Mouse (Mus musculus): ENCODE results near the gene Nkain2. TPM values are rescaled to one million over a fixed set of nuclear protein-coding genes. Genes with fewer than 3 reads are reported as not detected.

The Nkain2 gene
- polyA plus RNA-seq, 1 experiment from 2014 or later, result 0.14 TPM

DNA sequence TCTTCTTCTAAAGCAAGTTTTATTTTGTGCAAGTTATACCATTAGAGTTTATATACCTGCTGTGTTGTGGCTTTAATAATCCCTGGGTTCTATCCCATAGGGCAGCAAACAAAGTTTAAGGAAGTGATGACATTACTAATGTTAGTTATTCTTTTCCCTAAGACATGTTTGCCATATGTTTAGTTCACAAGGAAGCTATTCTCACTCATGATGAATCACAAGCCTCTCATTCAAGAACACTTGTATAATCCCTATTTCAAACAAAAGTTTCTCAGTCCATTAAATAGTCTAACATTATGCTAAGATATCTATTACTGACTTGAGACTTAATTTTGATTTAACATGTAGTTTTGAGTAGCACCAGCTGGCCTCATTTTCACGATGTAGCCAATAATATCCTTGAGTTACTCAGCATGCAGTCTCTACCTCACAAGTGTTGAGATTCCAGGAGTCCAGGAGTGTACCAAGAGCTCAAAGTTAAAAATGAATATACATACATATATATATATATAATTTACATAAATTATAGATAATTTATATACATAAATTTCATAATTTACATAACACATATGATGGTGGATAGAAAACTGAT lies 395.6 kb downstream of the Nkain2 start:
- no peak overlapping the region for H3K9ac ChIP-seq (ENCODE audit: low read depth, low read length)
- no peaks in the 10 kb centered on the region for H3K27me3 ChIP-seq (replicated peaks; ENCODE audit: control insufficient read depth, insufficient read depth, low read length)
- 65% methylated on average over 1 of the region's 1 CpGs for WGBS
- DNase-seq (ENCODE audit: low spot score) (no peak), ATAC-seq (replicated peaks; ENCODE audit: low FRiP score) (no peak)
- H3K4me3 ChIP-seq (ENCODE audit: low read depth, low read length), result no peak overlapping the region
- H3K36me3 ChIP-seq (ENCODE audit: control insufficient read depth, insufficient read depth, low read length), result no peaks in the 10 kb centered on the region
- no peak overlapping the region for H3K27ac ChIP-seq (ENCODE audit: low read depth, low read length)
- H3K4me2 ChIP-seq, result no peak overlapping the region
- no peaks in the 10 kb centered on the region for H3K9me3 ChIP-seq (ENCODE audit: control insufficient read depth, low read length)
- no peaks in the 10 kb centered on the region for H3K4me1 ChIP-seq (replicated peaks; ENCODE audit: control insufficient read depth, insufficient read depth, low read length)

DNA sequence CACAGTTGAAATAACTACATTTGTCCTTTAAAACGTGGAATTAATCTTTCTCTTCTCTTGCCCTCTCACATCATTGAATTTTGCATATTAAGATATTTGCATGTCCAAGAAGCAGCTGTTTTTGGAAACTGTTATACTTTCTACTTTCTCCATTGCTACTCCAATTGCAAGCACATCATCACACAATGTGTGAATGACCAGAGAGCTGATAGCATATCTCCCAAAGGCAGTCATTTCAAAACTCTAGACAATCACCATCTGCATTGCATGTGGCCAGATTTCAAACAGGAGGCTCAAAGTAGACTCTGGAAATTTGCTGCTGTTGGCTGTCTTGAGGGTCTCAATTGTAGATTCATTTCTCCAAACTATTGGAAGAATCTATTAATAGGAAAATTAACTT lies 396.7 kb downstream of the Nkain2 start:
- WGBS, result 54% methylated on average over 1 of the region's 1 CpGs
- no peak overlapping the region for H3K4me2 ChIP-seq
- H3K27me3 ChIP-seq (replicated peaks; ENCODE audit: control insufficient read depth, insufficient read depth, low read length), result no peaks in the 10 kb centered on the region
- H3K9ac ChIP-seq (ENCODE audit: low read depth, low read length), result no peak overlapping the region
- H3K36me3 ChIP-seq (ENCODE audit: control insufficient read depth, insufficient read depth, low read length), result no peaks in the 10 kb centered on the region
- ATAC-seq (replicated peaks; ENCODE audit: low FRiP score) (no peak), DNase-seq (ENCODE audit: low spot score) (no peak)
- H3K27ac ChIP-seq (ENCODE audit: low read depth, low read length), result no peak overlapping the region
- H3K9me3 ChIP-seq (ENCODE audit: control insufficient read depth, low read length), result no peaks in the 10 kb centered on the region
- H3K4me1 ChIP-seq (replicated peaks; ENCODE audit: control insufficient read depth, insufficient read depth, low read length), result no peaks in the 10 kb centered on the region
- H3K4me3 ChIP-seq (ENCODE audit: low read depth, low read length), result no peak overlapping the region

DNA sequence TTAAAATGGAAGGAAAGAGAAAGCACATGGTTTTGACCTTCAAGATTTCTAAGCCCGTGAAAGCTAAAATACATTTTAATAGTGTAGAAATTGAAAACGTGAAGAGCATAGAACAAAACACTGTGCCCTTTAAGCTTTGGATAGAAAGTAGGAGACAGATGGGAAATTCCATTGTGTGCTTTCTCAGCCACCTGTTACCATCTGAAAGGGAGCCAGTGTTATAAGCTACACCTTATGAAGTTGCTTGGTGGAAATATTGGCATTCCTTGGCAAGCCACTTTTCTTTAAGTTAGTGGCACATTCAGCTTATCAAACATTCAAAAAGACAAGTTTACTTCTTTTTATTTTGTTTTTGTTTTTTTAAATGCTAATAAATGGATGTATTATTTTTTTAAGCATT lies 427.5 kb downstream of the Nkain2 start:
- DNase-seq (ENCODE audit: low spot score), result no peak

GRCm38 (mm10) chr10:32439932-32440519 lies 450.2 kb downstream of the Nkain2 start:
- H3K27ac ChIP-seq (ENCODE audit: low read depth, low read length), result no peak overlapping the region
- H3K36me3 ChIP-seq (ENCODE audit: control insufficient read depth, insufficient read depth, low read length), result no peaks in the 10 kb centered on the region
- no peaks in the 10 kb centered on the region for H3K4me1 ChIP-seq (replicated peaks; ENCODE audit: control insufficient read depth, insufficient read depth, low read length)
- WGBS, result 81% methylated on average over 3 of the region's 3 CpGs
- H3K27me3 ChIP-seq (replicated peaks; ENCODE audit: control insufficient read depth, insufficient read depth, low read length), result no peaks in the 10 kb centered on the region
- H3K4me2 ChIP-seq, result no peak overlapping the region
- no peak overlapping the region for H3K9ac ChIP-seq (ENCODE audit: low read depth, low read length)
- ATAC-seq (replicated peaks; ENCODE audit: low FRiP score) (no peak), DNase-seq (ENCODE audit: low spot score) (no peak)
- H3K4me3 ChIP-seq (ENCODE audit: low read depth, low read length), result no peak overlapping the region
- H3K9me3 ChIP-seq (ENCODE audit: control insufficient read depth, low read length), result no peaks in the 10 kb centered on the region

More for the DNA sequence above, 427.5 kb downstream of the Nkain2 start:
- H3K27ac ChIP-seq (ENCODE audit: low read depth, low read length), result no peak overlapping the region
- H3K4me3 ChIP-seq (ENCODE audit: low read depth, low read length), result no peak overlapping the region
- 55% methylated on average over 2 of the region's 2 CpGs for WGBS
- H3K9ac ChIP-seq (ENCODE audit: low read depth, low read length), result no peak overlapping the region
- H3K9me3 ChIP-seq (ENCODE audit: control insufficient read depth, low read length), result no peaks in the 10 kb centered on the region
- ATAC-seq (replicated peaks; ENCODE audit: low FRiP score), result no peak
- no peaks in the 10 kb centered on the region for H3K36me3 ChIP-seq (ENCODE audit: control insufficient read depth, insufficient read depth, low read length)
- H3K27me3 ChIP-seq (replicated peaks; ENCODE audit: control insufficient read depth, insufficient read depth, low read length), result no peaks in the 10 kb centered on the region
- no peak overlapping the region for H3K4me2 ChIP-seq
- no peaks in the 10 kb centered on the region for H3K4me1 ChIP-seq (replicated peaks; ENCODE audit: control insufficient read depth, insufficient read depth, low read length)

DNA sequence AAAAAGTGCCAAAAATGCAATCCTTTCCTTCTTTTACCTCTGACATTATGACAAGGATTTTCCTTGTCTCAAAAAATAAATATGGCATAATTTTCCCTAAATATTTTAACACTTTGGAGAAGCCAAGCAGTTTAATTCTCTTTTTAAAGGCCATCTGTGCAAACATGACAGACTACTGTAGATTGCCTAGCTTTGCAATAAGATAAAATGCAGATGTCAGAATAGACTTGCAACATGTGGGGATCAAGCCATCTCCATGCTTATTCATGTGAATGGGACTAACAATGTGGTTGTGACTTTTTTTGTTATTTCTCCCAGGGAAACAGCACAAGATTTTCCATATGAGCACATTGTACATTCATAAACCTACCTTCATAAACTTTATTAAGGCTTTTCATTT lies 476.0 kb downstream of the Nkain2 start:
- no peak for ATAC-seq (replicated peaks; ENCODE audit: low FRiP score)
- H3K4me3 ChIP-seq (ENCODE audit: low read depth, low read length), result no peak overlapping the region
- no peak for DNase-seq (ENCODE audit: low spot score)
- no peak overlapping the region for H3K9ac ChIP-seq (ENCODE audit: low read depth, low read length)
- H3K9me3 ChIP-seq (ENCODE audit: control insufficient read depth, low read length), result no peaks in the 10 kb centered on the region
- H3K4me1 ChIP-seq (replicated peaks; ENCODE audit: control insufficient read depth, insufficient read depth, low read length), result no peaks in the 10 kb centered on the region
- no peak overlapping the region for H3K27ac ChIP-seq (ENCODE audit: low read depth, low read length)
- no peak overlapping the region for H3K4me2 ChIP-seq
- no peaks in the 10 kb centered on the region for H3K36me3 ChIP-seq (ENCODE audit: control insufficient read depth, insufficient read depth, low read length)
- H3K27me3 ChIP-seq (replicated peaks; ENCODE audit: control insufficient read depth, insufficient read depth, low read length), result no peaks in the 10 kb centered on the region

- ATAC-seq (replicated peaks; ENCODE audit: low FRiP score), result no peak
- no peaks in the 10 kb centered on the region for H3K9me3 ChIP-seq (ENCODE audit: control insufficient read depth, low read length)
- H3K4me1 ChIP-seq (replicated peaks; ENCODE audit: control insufficient read depth, insufficient read depth, low read length), result no peaks in the 10 kb centered on the region
- H3K36me3 ChIP-seq (ENCODE audit: control insufficient read depth, insufficient read depth, low read length), result no peaks in the 10 kb centered on the region
- H3K4me3 ChIP-seq (ENCODE audit: low read depth, low read length), result no peak overlapping the region
- H3K9ac ChIP-seq (ENCODE audit: low read depth, low read length), result no peak overlapping the region
- H3K27ac ChIP-seq (ENCODE audit: low read depth, low read length), result no peak overlapping the region
- H3K4me2 ChIP-seq, result no peak overlapping the region
- WGBS, result 75% methylated on average over 2 of the region's 2 CpGs
- no peak for DNase-seq (ENCODE audit: low spot score)
- no peaks in the 10 kb centered on the region for H3K27me3 ChIP-seq (replicated peaks; ENCODE audit: control insufficient read depth, insufficient read depth, low read length)
Observed at GRCm38 (mm10) chr10:32411331-32411730, 478.9 kb downstream of the Nkain2 start.

- Histone ChIP-seq H3K4me2 (no peak overlapping the region), H3K9me3 (ENCODE audit: control insufficient read depth, low read length) (no peaks in the 10 kb centered on the region), H3K36me3 (ENCODE audit: control insufficient read depth, insufficient read depth, low read length) (no peaks in the 10 kb centered on the region), H3K27me3 (replicated peaks; ENCODE audit: control insufficient read depth, insufficient read depth, low read length) (no peaks in the 10 kb centered on the region), H3K27ac (ENCODE audit: low read depth, low read length) (no peak overlapping the region), H3K4me3 (ENCODE audit: low read depth, low read length) (no peak overlapping the region), H3K4me1 (replicated peaks; ENCODE audit: control insufficient read depth, insufficient read depth, low read length) (no peaks in the 10 kb centered on the region), H3K9ac (ENCODE audit: low read depth, low read length) (no peak overlapping the region)
- WGBS, result 81% methylated on average over 1 of the region's 1 CpGs
- DNase-seq (ENCODE audit: low spot score) (no peak), ATAC-seq (replicated peaks; ENCODE audit: low FRiP score) (no peak)
Observed at GRCm38 (mm10) chr10:32400961-32401360, 489.3 kb downstream of the Nkain2 start.

- ATAC-seq (replicated peaks; ENCODE audit: low FRiP score) (no peak), DNase-seq (ENCODE audit: low spot score) (no peak)
- H3K4me3 ChIP-seq (ENCODE audit: low read depth, low read length), result no peak overlapping the region
- H3K4me1 ChIP-seq (replicated peaks; ENCODE audit: control insufficient read depth, insufficient read depth, low read length), result no peaks in the 10 kb centered on the region
- no peaks in the 10 kb centered on the region for H3K9me3 ChIP-seq (ENCODE audit: control insufficient read depth, low read length)
- H3K27ac ChIP-seq (ENCODE audit: low read depth, low read length), result no peak overlapping the region
- WGBS, result 80% methylated on average over 1 of the region's 1 CpGs
- no peak overlapping the region for H3K9ac ChIP-seq (ENCODE audit: low read depth, low read length)
- no peak overlapping the region for H3K4me2 ChIP-seq
- no peaks in the 10 kb centered on the region for H3K27me3 ChIP-seq (replicated peaks; ENCODE audit: control insufficient read depth, insufficient read depth, low read length)
- H3K36me3 ChIP-seq (ENCODE audit: control insufficient read depth, insufficient read depth, low read length), result no peaks in the 10 kb centered on the region
Observed at GRCm38 (mm10) chr10:32393859-32394521, 496.3 kb downstream of the Nkain2 start.

DNA sequence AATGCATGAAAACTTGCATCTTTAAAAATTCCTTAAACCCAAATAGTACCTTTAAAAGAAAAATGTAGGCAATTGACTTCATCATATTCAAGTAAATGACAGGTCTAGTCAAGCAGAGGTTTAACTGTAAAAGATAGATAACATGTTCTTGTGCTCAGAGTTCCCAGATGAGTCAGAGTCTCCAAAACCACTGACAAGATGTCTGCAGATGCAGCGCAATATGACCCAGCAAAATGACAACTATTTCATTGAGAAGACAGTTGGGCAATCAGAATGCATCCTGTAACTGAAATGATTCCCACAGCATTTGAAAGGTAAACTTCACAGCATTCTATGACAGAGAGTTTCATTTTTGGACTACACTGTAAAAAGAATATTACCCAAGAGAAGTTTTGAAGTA lies 496.9 kb downstream of the Nkain2 start:
- ATAC-seq (replicated peaks; ENCODE audit: low FRiP score), result no peak
- Histone ChIP-seq H3K4me3 (ENCODE audit: low read depth, low read length) (no peak overlapping the region), H3K27me3 (replicated peaks; ENCODE audit: control insufficient read depth, insufficient read depth, low read length) (no peaks in the 10 kb centered on the region), H3K9me3 (ENCODE audit: control insufficient read depth, low read length) (no peaks in the 10 kb centered on the region), H3K27ac (ENCODE audit: low read depth, low read length) (no peak overlapping the region), H3K9ac (ENCODE audit: low read depth, low read length) (no peak overlapping the region), H3K36me3 (ENCODE audit: control insufficient read depth, insufficient read depth, low read length) (no peaks in the 10 kb centered on the region), H3K4me1 (replicated peaks; ENCODE audit: control insufficient read depth, insufficient read depth, low read length) (no peaks in the 10 kb centered on the region), H3K4me2 (no peak overlapping the region)
- WGBS, result 87% methylated on average over 1 of the region's 1 CpGs
- DNase-seq (ENCODE audit: low spot score), result no peak

Data from liver, embryonic 11.5 days (tissue).